Mouse (Mus musculus): ENCODE data around the gene Rab11fip4. TPM values are rescaled to one million over a fixed set of nuclear protein-coding genes. Genes with fewer than 3 reads are reported as not detected.
A peak's percentile ranks its signal among the peaks of the same experiment; 100 is the strongest.

Rab11fip4 gene
- polyA plus RNA-seq, 1 experiment from 2014 or later = 25.6 TPM

DNA sequence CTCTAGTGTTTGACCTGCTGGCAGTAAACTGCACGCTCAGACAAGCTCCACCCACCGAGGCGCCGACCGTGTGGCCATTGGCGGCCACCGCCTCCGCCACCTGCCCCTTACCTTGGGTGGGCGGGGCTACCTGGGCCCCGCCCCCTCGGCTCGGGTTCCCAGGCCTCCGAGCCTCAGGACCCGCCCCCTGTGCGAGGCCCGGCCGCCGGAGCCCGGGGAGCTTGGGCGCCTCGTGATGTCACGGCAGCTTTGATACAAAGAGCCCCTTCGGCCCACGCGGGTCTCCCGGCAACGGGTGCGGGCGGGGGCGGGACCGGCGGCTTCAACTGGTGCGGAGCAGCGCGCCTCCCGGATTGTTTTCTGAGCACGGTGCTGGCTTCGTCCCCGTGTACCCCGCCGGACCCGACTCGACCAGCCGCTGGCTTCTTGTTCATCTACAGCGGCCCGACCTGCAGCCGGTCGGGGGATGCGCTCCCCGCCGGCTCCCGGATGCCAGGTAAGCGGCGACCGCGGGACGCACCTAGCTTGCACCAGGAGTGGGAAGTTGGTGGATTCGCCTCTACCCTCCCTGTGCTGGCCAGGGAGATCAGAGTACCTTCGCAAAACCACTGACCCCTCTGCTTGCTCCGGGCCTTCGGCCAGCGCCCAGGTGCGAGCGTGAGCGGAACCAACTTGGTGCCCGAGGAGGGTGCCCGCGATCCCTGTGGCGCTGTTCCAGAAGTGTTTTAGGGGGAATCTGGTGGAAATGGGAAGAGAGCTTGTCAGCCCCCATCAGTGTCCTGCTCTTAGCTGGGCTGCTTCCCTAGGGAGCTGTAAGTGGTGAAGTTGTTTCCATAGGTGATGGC is 69.6 kb downstream of the Rab11fip4 start:
- Histone ChIP-seq H3K9ac (replicated peaks) (peak overlapping the region; percentile 73), H3K4me3 (peak overlapping the region; percentile 51), H3K4me2 (replicated peaks) (peak overlapping the region; percentile 96), H3K4me1 (peaks cover 24% of the 10 kb centered on the region), H3K9me3 (no peaks in the 10 kb centered on the region), H3K27ac (replicated peaks) (peak overlapping the region; percentile 32; the same call in 1 of the 2 replicates), H3K36me3 (no peaks in the 10 kb centered on the region), H3K27me3 (no peaks in the 10 kb centered on the region)
- ATAC-seq (replicated peaks) = peak; percentile 81
- WGBS = under 1% methylated on average over 69 of the region's 69 CpGs

DNA sequence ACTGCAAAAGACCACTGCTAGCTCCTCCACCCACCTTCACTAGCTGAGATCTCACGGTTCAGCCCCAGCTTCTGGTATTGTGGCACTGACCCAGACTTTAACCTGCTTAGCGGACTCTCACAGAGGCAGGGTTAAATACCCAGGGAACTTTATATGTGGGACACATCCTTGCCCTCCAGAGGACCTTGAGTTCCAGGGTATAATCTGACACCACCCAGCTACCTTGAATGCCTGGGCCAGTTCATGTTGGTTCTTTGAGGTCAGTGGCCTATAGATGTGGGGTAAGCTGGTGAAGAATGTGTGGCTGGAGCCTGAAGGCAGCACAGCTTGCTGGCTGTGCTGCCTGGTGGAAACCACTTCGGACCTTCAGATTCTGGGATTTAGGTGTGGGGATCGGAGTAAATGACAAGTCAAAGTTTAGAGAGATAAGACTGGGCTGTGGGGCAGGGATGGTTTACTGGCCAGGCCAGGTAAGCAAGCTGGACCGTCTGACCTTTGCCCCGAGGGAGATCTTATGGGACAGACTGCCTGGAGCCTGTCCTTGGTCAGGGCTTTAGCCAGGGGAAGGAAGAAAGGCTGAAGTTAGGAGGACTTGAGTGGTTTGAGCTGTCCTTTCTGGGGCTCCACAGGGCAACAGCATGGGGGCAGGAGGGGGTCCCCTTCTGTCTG is 71.0 kb downstream of the Rab11fip4 start:
- Histone ChIP-seq H3K4me1 (peaks cover 24% of the 10 kb centered on the region), H3K36me3 (no peaks in the 10 kb centered on the region), H3K27me3 (no peaks in the 10 kb centered on the region), H3K27ac (replicated peaks) (no peak overlapping the region), H3K4me3 (no peak overlapping the region), H3K4me2 (replicated peaks) (no peak overlapping the region), H3K9ac (replicated peaks) (no peak overlapping the region), H3K9me3 (no peaks in the 10 kb centered on the region)
- ATAC-seq (replicated peaks) = no peak
- 55% methylated on average over 6 of the region's 6 CpGs for WGBS

DNA sequence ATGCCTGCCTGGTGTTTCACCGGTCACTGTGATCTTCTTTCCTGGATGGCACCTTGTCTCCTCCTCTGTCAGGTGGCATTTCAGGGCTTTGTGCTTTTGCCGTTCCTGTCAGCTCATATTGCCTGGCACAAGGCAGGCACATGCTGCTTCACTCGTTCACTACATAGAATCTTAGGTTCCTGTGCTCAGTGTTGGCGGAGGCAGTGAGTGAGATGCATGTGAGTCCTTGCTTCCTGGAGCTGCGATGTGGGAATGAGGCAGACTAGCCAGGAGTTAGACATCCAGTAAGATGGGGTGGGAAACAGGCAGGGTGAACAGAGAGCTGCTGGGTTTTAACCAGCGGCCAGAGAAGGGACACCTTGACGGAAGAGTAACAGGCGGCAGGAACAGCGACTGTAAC is 72.1 kb downstream of the Rab11fip4 start:
- Histone ChIP-seq H3K9me3 (no peaks in the 10 kb centered on the region), H3K27me3 (no peaks in the 10 kb centered on the region), H3K9ac (replicated peaks) (no peak overlapping the region), H3K27ac (replicated peaks) (no peak overlapping the region), H3K4me3 (no peak overlapping the region), H3K36me3 (no peaks in the 10 kb centered on the region), H3K4me2 (replicated peaks) (no peak overlapping the region), H3K4me1 (peaks cover 24% of the 10 kb centered on the region)
- WGBS = 84% methylated on average over 9 of the region's 9 CpGs
- no peak for ATAC-seq (replicated peaks)

DNA sequence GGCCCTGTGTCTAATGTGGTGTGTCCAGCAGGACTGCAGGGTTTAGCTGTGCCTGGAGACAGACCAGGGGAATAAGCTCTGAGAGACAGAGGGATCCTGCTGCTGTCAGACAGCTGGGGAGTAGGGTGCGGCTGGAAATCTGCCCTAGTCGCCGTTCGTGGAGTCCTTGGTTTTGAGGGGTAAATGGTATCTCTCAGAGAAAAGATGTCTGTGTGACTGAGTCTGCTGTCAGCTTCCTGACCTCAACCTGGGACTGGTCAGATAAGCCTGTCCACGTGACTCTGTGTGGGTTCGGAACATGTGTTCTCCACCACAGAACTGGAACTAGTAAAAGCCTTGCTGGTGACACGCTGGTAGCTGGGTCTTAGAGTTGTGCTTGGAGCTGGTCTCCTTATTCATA is 72.6 kb downstream of the Rab11fip4 start:
- H3K27me3 ChIP-seq = no peaks in the 10 kb centered on the region
- H3K36me3 ChIP-seq = no peaks in the 10 kb centered on the region
- no peak overlapping the region for H3K4me2 ChIP-seq (replicated peaks)
- peaks cover 24% of the 10 kb centered on the region for H3K4me1 ChIP-seq
- 90% methylated on average over 7 of the region's 7 CpGs for WGBS
- H3K27ac ChIP-seq (replicated peaks) = no peak overlapping the region
- no peak overlapping the region for H3K9ac ChIP-seq (replicated peaks)
- no peak overlapping the region for H3K4me3 ChIP-seq
- ATAC-seq (replicated peaks) = no peak
- H3K9me3 ChIP-seq = no peaks in the 10 kb centered on the region

DNA sequence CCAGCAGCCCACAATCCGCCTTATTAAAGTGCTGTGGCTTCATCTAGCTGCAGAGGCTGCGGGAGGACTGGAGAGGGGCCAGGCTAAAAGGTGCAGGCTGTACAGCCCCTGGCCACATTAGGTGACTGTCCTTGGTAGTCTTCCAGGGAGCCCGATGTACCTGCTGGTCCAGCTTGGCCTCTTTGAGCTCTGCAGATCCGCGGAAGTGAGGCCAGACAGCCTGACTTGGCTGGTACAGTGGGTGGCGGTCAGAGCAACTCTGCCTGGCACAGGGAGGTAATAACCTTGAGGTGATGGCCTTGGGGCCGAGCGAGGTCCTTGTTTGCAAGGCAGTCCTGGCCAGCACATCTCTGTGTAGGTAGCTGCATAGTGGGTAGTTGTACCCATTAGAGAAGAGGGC is 75.5 kb downstream of the Rab11fip4 start:
- Histone ChIP-seq H3K9me3 (no peaks in the 10 kb centered on the region), H3K4me2 (replicated peaks) (no peak overlapping the region), H3K4me3 (no peak overlapping the region), H3K36me3 (no peaks in the 10 kb centered on the region), H3K4me1 (peaks cover 16% of the 10 kb centered on the region), H3K9ac (replicated peaks) (no peak overlapping the region), H3K27ac (replicated peaks) (no peak overlapping the region), H3K27me3 (no peaks in the 10 kb centered on the region)
- 86% methylated on average over 8 of the region's 8 CpGs for WGBS
- no peak for ATAC-seq (replicated peaks)

DNA sequence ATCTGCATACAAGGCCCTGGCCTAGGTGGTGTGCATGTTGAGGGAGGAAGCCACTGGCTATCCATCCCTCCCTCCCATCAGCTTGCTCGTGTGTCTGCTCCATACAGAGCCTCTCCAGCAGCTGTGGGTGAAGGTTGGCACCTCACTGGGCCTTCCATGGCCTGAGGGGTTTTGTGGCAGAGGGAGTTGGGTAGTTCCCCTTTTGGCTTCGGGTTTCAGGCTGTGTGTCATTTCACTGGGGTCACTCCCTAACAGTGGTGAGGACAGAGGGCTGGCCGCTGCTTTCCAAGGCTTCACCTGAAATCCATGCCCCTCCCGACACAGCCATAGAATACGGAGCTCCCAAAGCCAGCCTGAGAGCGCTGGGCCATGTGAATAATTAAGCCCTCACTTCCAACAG is 78.2 kb downstream of the Rab11fip4 start:
- H3K36me3 ChIP-seq = no peaks in the 10 kb centered on the region

DNA sequence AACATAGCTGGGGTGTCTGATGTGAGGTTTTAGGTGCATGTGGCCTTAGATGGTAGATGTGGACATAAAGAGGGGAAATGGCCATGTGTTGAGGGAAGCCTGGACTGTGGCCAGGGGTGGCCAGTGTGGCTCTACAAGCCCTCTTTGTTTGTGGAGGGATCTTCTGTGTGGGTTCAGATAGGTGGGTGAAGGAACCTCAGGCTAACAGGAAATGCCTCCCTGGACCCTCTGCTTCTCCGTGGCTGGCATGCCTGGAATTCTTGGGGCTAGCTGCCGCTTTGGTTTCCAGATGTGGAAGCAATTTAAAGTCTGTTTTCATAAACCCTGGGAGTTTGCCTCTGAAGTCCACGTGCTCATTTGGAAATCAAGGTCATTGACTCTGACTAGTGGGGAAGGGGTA is 78.9 kb downstream of the Rab11fip4 start:
- H3K27me3 ChIP-seq = no peaks in the 10 kb centered on the region
- no peak overlapping the region for H3K4me3 ChIP-seq
- ATAC-seq (replicated peaks) = no peak
- H3K4me1 ChIP-seq = peaks cover 13% of the 10 kb centered on the region; the same call in 1 of the 2 replicates
- no peak overlapping the region for H3K9ac ChIP-seq (replicated peaks)
- no peaks in the 10 kb centered on the region for H3K36me3 ChIP-seq
- H3K4me2 ChIP-seq (replicated peaks) = no peak overlapping the region
- H3K27ac ChIP-seq (replicated peaks) = no peak overlapping the region
- 64% methylated on average over 3 of the region's 3 CpGs for WGBS
- H3K9me3 ChIP-seq = no peaks in the 10 kb centered on the region

More for the DNA sequence above, 78.2 kb downstream of the Rab11fip4 start:
- 46% methylated on average over 6 of the region's 6 CpGs for WGBS
- Histone ChIP-seq H3K4me1 (peaks cover 9% of the 10 kb centered on the region; the same call in 1 of the 2 replicates), H3K9ac (replicated peaks) (no peak overlapping the region), H3K27me3 (no peaks in the 10 kb centered on the region), H3K27ac (replicated peaks) (peak overlapping the region; percentile 42), H3K4me2 (replicated peaks) (no peak overlapping the region), H3K9me3 (no peaks in the 10 kb centered on the region), H3K4me3 (no peak overlapping the region)
- no peak for ATAC-seq (replicated peaks)

DNA sequence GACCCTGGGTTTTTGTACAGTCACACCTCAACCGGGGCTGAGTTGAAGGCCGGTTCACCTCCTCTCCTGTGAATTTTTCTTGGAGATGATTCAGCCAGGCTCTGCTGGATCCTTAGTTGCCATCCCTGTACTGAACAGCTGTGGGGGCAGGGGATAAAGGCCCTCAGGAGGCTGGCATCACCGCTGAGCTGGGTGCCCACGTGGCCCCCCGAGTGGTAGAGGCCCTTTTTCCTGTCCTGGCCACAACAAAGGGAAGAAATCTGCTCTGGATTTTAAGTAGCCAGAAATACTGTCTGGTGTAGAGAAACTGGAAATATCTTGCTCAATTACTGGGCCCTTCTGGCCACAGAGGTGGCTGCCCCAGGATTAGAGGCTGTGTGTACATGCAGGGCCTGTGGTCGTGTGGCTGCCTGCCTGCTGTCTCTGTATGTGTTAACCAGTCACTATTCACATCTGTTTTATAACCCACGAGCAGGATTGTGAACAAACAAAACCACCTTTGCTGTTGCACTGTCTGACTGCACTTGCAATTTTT is 79.5 kb downstream of the Rab11fip4 start:
- Histone ChIP-seq H3K36me3 (no peaks in the 10 kb centered on the region), H3K4me1 (peaks cover 13% of the 10 kb centered on the region; the same call in 1 of the 2 replicates), H3K4me3 (no peak overlapping the region), H3K9ac (replicated peaks) (no peak overlapping the region), H3K27ac (replicated peaks) (0 out of 2 replicates have a peak overlapping the region, but pooled peaks have one; percentile 13), H3K4me2 (replicated peaks) (no peak overlapping the region), H3K9me3 (no peaks in the 10 kb centered on the region), H3K27me3 (no peaks in the 10 kb centered on the region)
- ATAC-seq (replicated peaks) = no peak
- 72% methylated on average over 7 of the region's 7 CpGs for WGBS

DNA sequence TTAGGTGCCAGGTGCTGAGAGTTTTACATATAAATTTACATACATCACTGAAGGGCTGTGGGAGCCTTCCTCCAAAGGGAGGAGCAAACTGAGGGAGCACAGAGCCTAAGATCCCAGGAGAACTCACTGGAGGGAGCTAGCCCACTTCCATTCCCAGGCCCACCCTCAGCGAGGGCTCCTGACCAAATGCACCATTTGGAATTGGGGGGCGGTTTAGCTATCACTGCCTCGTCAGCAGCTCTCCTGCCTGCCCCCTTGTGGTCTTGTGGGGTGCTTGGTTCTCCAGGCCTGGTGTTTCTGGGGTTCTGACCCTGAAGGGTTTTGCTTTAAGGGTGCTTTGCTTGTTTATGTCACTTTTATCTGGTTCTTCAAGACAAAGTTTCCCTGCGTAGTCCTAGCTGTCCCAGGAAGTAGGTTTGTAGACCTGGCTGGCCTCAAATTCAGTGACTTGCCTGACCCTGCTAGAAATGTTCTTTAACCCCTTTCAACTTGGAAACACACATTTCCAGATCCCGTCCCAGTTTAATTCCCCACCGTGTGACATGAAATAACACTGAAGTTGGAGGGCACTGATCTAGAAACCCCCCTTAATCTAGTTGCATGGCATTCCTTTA is 80.8 kb downstream of the Rab11fip4 start:
- no peaks in the 10 kb centered on the region for H3K9me3 ChIP-seq
- WGBS = 46% methylated on average over 6 of the region's 6 CpGs
- ATAC-seq (replicated peaks) = no peak
- H3K27me3 ChIP-seq = no peaks in the 10 kb centered on the region
- peaks cover 21% of the 10 kb centered on the region for H3K4me1 ChIP-seq
- no peaks in the 10 kb centered on the region for H3K36me3 ChIP-seq
- no peak overlapping the region for H3K9ac ChIP-seq (replicated peaks)
- no peak overlapping the region for H3K4me3 ChIP-seq
- no peak overlapping the region for H3K4me2 ChIP-seq (replicated peaks)
- no peak overlapping the region for H3K27ac ChIP-seq (replicated peaks)

DNA sequence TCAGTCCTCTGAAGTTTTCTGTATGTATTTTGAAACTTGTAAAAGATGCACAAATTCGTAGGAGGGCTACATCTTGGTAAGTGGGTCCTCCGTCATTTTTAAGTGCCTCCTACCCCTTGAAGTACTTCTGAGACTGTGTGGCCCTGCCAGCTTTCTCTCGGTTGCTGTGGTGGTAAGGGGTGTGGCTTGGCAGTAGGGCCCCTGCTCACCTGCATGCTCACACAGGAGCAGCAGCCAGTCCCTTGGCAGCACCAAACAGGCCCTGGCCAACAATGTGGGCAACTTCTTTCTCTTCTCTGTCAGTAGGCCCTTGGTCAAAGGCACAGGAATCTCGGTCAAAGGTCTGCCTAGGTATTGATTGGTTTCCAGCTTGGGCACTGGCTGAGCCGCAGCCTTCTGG is 82.1 kb downstream of the Rab11fip4 start:
- Histone ChIP-seq H3K27me3 (no peaks in the 10 kb centered on the region), H3K9me3 (no peaks in the 10 kb centered on the region), H3K4me1 (peaks cover 21% of the 10 kb centered on the region), H3K4me2 (replicated peaks) (no peak overlapping the region), H3K9ac (replicated peaks) (no peak overlapping the region), H3K4me3 (no peak overlapping the region), H3K36me3 (no peaks in the 10 kb centered on the region), H3K27ac (replicated peaks) (no peak overlapping the region)
- 75% methylated on average over 5 of the region's 5 CpGs for WGBS
- ATAC-seq (replicated peaks) = no peak

DNA sequence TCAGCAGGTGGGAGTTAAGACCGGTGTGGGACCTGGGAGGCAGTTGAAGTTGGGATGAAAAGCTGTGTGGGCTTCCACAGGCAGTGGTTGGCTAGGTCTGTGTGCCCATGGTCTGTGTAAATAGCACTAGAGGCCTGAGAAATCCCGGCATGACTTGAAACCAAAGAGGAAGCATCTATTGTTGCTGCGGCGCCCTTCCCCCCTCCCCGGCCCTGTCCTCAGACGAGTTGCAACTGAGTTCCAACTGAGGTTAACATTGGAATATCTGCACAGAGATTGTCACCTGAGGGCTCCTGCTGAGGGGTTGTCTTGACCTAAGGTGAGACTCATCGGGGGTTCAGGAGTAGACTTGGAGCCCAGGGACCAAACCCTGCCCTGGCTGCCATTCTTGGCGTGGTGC is 82.7 kb downstream of the Rab11fip4 start:
- Histone ChIP-seq H3K27ac (replicated peaks) (no peak overlapping the region), H3K9ac (replicated peaks) (no peak overlapping the region), H3K4me2 (replicated peaks) (no peak overlapping the region), H3K36me3 (no peaks in the 10 kb centered on the region), H3K9me3 (no peaks in the 10 kb centered on the region), H3K27me3 (no peaks in the 10 kb centered on the region), H3K4me1 (peaks cover 21% of the 10 kb centered on the region), H3K4me3 (no peak overlapping the region)
- no peak for ATAC-seq (replicated peaks)
- 71% methylated on average over 8 of the region's 8 CpGs for WGBS

DNA sequence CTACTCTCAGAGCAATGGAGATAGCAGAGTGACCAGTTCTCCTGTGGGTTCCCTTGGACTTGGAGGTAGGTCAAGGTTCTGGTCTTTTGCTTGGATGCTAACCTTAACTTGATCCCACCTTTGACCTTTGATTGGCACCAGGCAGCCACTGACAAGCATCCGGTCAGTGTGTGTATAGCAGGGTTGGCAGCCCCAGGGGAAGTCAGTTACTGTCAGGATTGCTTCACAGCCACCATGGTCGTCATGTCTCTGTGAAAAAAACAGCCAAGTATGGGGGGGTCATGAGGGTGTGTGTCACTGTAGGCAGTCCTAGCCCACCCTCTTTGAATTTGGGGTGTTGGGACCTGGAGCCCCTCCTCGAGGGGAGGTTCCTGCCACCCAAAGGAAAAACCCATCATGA is 83.2 kb downstream of the Rab11fip4 start:
- ATAC-seq (replicated peaks) = no peak
- H3K9me3 ChIP-seq = no peaks in the 10 kb centered on the region
- peaks cover 17% of the 10 kb centered on the region for H3K4me1 ChIP-seq

More for the DNA sequence above, 83.2 kb downstream of the Rab11fip4 start:
- H3K36me3 ChIP-seq = no peaks in the 10 kb centered on the region
- no peak overlapping the region for H3K4me3 ChIP-seq
- no peak overlapping the region for H3K4me2 ChIP-seq (replicated peaks)
- no peak overlapping the region for H3K9ac ChIP-seq (replicated peaks)
- WGBS = 84% methylated on average over 3 of the region's 3 CpGs
- no peak overlapping the region for H3K27ac ChIP-seq (replicated peaks)
- H3K27me3 ChIP-seq = no peaks in the 10 kb centered on the region

Data from forebrain, embryonic 15.5 days (tissue).